Mouse (Mus musculus) lung, postnatal 0 days (tissue): Measurements from ENCODE around the gene Tmc1.

Experiments used
- CTCF ChIP-seq: IDR thresholded peaks from 2 replicates; pipeline ENCODE4 v1.5.1; 2016; ENCODE audit warnings: antibody characterized with exemption, mild to moderate bottlenecking
- EP300 ChIP-seq: IDR thresholded peaks from 2 replicates; pipeline ENCODE4 v1.6.1; 2016; ENCODE audit warnings: antibody characterized with exemption, mild to moderate bottlenecking, control low read depth

- no peak for TF ChIP-seq EP300
- no peak for TF ChIP-seq CTCF
These were observed 158.0 kb downstream of the Tmc1 start for GRCm38 (mm10) chr19:20796001-20796400.
